8 mouse cellular contexts compared by ENCODE assay signal in genomic region chr6:91598942-91599341, GRCm38 (mm10).
A peak's percentile ranks its signal among the peaks of the same experiment; 100 is the strongest.
DNase-seq lines count a peak whose midpoint lies in the region; ATAC-seq lines count a peak whose summit lies in the region.

No protein-coding gene starts in this region.

- peak; percentile 38 to 43 for DNase-seq in spleen, adult 18-20 months
- DNase-seq in spleen, adult 12 weeks (ENCODE audit: low spot score), result no peak
- DNase-seq in cerebellum, postnatal 25 days, result peak; percentile 53 to 62
- peak; percentile 75 to 78 for DNase-seq in layer of hippocampus, postnatal 14 days (ENCODE audit: low spot score in 2 of 2)
- DNase-seq in lung, postnatal 4 days, result peak; percentile 88 to 93
- DNase-seq in urinary bladder, postnatal 36 days (ENCODE audit: low spot score in 2 of 2), result peak; percentile 87 to 97
- DNase-seq in neural tube, embryonic 10.5 days (ENCODE audit: extremely low spot score, low spot score), result no peak

- WGBS in heart, embryonic 14.5 days, result 41% methylated on average over 10 of the region's 10 CpGs

- H3K9ac ChIP-seq in heart, embryonic 14.5 days (ENCODE audit: low read length), result no peak overlapping the region

- no peak overlapping the region for H3K27ac ChIP-seq in heart, embryonic 14.5 days (replicated peaks in 1 of 2; ENCODE audit: control insufficient read depth in 1 of 2, insufficient read depth in 1 of 2, low read depth in 2 of 2, low read length in 2 of 2)

- no peaks in the 10 kb centered on the region for H3K27me3 ChIP-seq in heart, embryonic 14.5 days (ENCODE audit: control insufficient read depth, insufficient read depth, low read length)

- H3K9me3 ChIP-seq in heart, embryonic 14.5 days (ENCODE audit: control insufficient read depth, low read length), result 0 out of 2 replicates have a peak, but pooled peaks cover 3% of the 10 kb centered on the region

- peaks cover 0 to 3% of the 10 kb centered on the region in 2 experiments; a peak in 1 of 4 replicates for H3K4me1 ChIP-seq in heart, embryonic 14.5 days (ENCODE audit: control insufficient read depth in 2 of 2, insufficient read depth in 2 of 2, low read length in 2 of 2)

- no peak overlapping the region for H3K4me2 ChIP-seq in heart, embryonic 14.5 days (ENCODE audit: low read length)

- peak; percentile 73 for ATAC-seq in heart, embryonic 14.5 days (ENCODE audit: insufficient number of reproducible peaks, insufficient read depth, low FRiP score, low read depth)

- H3K36me3 ChIP-seq in heart, embryonic 14.5 days (ENCODE audit: control insufficient read depth, insufficient read depth, low read length), result no peaks in the 10 kb centered on the region

- no peak overlapping the region for H3K4me3 ChIP-seq in heart, embryonic 14.5 days (ENCODE audit: control insufficient read depth in 1 of 2, insufficient read depth in 1 of 2, low read depth in 1 of 2, low read length in 2 of 2)

Comparison
In these comparisons a context has a peak if more than half of its experiments do, and no peak if none do; other contexts are left out.
1. DNase-seq: peak in spleen, adult 18-20 months (2 of 2), cerebellum, postnatal 25 days (2 of 2), layer of hippocampus, postnatal 14 days (2 of 2), lung, postnatal 4 days (2 of 2) and urinary bladder, postnatal 36 days (2 of 2); none in spleen, adult 12 weeks (single experiment) and neural tube, embryonic 10.5 days (single experiment).